Mouse (Mus musculus) limb, embryonic 12.5 days (tissue): Measurements from ENCODE around the gene Tnni2. TPM values are rescaled to one million over a fixed set of nuclear protein-coding genes. Genes with fewer than 3 reads are reported as not detected.

Source experiments
- ATAC-seq: fragments of 200-750 bp; cut with Nextera tagmentation; 2 replicates; pipeline ENCODE4 v1.8.0; 2017; ENCODE audit warnings: low read depth, moderate TSS enrichment; ENCODE audit not compliant: insufficient number of reproducible peaks, insufficient read depth, low FRiP score, low TSS enrichment
- H3K27ac ChIP-seq: fragments of 300-500 bp; sonication (generic); 2 replicates; pipeline ENCODE4 v1.5.1; 2016; ENCODE audit warnings: mild to moderate bottlenecking, moderate library complexity
- H3K27me3 ChIP-seq: fragments of 300-500 bp; sonication (generic); 2 replicates; pipeline ENCODE4 v1.6.1; 2016; ENCODE audit warnings: mild to moderate bottlenecking, moderate library complexity
- H3K36me3 ChIP-seq: fragments of 300-500 bp; sonication (generic); 2 replicates; pipeline ENCODE4 v1.6.1; 2016; ENCODE audit warnings: mild to moderate bottlenecking, moderate library complexity
- H3K4me1 ChIP-seq: fragments of 300-500 bp; sonication (generic); replicated peaks from 2 replicates; pipeline ENCODE4 v1.6.1; 2016
- H3K4me2 ChIP-seq: fragments of 300-500 bp; sonication (generic); 2 replicates; pipeline ENCODE4 v1.6.1; 2016; ENCODE audit warnings: mild to moderate bottlenecking, moderate library complexity
- H3K4me3 ChIP-seq: fragments of 300-500 bp; sonication (generic); replicated peaks from 2 replicates; pipeline ENCODE4 v1.5.1; 2016; ENCODE audit warnings: mild to moderate bottlenecking
- H3K9ac ChIP-seq: fragments of 300-500 bp; sonication (generic); replicated peaks from 2 replicates; pipeline ENCODE4 v1.6.1; 2016; ENCODE audit warnings: mild to moderate bottlenecking, moderate library complexity
- H3K9me3 ChIP-seq: fragments of 300-500 bp; sonication (generic); 2 replicates; pipeline ENCODE4 v1.6.1; 2016; ENCODE audit warnings: mild to moderate bottlenecking, moderate library complexity
- WGBS: fragments of 180-500 bp; shearing (Covaris S2); methylation state at CpG from one replicate; pipeline ENCODE4 v1.1.7; 2016; 5-methylcytosine and 5-hydroxymethylcytosine counted together
- polyA plus RNA-seq: library from polyadenylated mRNA; unstranded; fragments of >200 nt; fragmentation: Nextera tagmentation; extraction: Ambion mirVana; gene quantifications from 2 replicates; pipeline ENCODE4 v1.2.1, GENCODE M21; 2016

The Tnni2 gene
- polyA plus RNA-seq, 1 experiment from 2014 or later = 14.4 TPM

DNA sequence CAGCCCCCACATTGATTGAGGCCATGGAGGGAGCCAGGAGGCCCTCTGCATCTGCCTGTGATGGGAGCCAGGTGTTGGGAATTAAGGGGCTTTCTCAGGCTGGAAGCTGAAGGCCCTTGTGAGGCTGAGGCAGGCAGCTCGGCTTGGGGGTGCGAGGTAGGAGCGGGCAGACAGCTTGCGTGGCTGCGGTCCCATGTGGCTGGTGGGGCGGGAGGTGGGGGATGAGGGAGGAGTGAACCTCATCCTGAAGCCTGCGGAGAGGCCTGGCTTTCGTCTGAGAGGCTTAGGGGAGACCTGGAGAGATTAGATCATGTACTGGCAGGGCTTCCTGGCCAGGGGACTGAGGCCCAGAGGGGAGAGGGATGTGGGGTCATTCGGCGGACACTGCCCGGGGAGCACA is 41.5 kb downstream of the Tnni2 start:
- 24% methylated on average over 11 of the region's 11 CpGs for WGBS
- 0 out of 2 replicates have a peak overlapping the region, but pooled peaks have one; percentile 54 for H3K4me2 ChIP-seq

DNA sequence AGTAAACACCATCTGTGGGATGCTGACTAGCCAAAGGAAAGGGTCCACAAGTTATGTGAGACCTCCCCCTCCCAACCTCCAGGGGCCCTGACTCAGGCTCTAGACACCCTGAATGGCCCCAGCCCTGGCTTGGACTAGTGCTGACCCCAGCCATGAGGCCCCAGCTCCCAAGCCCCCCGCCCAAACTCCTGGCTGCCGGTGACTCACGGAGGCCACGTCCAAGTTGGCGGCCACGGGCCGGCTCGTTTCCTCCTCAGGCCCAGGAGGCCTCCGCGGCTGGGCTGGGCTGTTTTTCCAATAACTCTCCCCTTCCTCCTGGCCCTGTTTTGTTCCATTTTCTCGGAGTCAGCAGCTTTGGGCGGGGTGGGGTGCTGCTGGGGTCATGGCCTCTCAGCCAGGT is 43.2 kb downstream of the Tnni2 start:
- ATAC-seq = no peak
- peak overlapping the region; percentile 98 for H3K27ac ChIP-seq
- no peaks in the 10 kb centered on the region for H3K9me3 ChIP-seq
- WGBS = 72% methylated on average over 12 of the region's 12 CpGs
- peaks cover 13% of the 10 kb centered on the region for H3K36me3 ChIP-seq
- no peak overlapping the region for H3K4me2 ChIP-seq
- peaks cover 90% of the 10 kb centered on the region for H3K4me1 ChIP-seq
- H3K4me3 ChIP-seq = no peak overlapping the region
- 0 out of 2 replicates have a peak overlapping the region, but pooled peaks have one; percentile 12 for H3K9ac ChIP-seq
- H3K27me3 ChIP-seq = no peaks in the 10 kb centered on the region

More for the DNA sequence above, 41.5 kb downstream of the Tnni2 start:
- H3K4me3 ChIP-seq = no peak overlapping the region
- 0 out of 2 replicates have a peak, but pooled peaks have one; percentile 4 for ATAC-seq
- H3K9me3 ChIP-seq = no peaks in the 10 kb centered on the region
- H3K9ac ChIP-seq = no peak overlapping the region; the same call in 1 of the 2 replicates
- peaks cover 84% of the 10 kb centered on the region for H3K4me1 ChIP-seq
- peak overlapping the region; percentile 98 for H3K27ac ChIP-seq
- H3K27me3 ChIP-seq = no peaks in the 10 kb centered on the region
- no peaks in the 10 kb centered on the region for H3K36me3 ChIP-seq

DNA sequence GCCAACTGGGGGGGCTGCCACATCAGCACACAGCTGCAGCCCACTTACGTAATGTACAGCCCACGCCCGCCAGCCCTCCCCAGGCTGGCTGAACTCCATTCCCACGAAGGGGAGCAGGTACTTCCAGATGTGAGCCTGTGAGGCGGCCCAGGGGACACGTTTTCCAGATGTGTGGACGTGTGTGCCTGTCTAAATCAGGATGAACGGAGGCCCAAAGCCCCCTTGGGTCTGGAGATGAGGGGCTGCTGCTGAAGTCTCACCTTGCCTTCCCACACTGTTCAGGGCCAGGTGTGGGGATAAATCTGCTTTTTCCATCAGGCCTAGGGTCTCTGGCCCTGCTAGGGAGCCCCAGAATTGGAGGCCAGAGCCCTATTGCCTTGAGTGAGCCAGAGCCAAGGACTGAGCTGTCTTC is 45.1 kb downstream of the Tnni2 start:
- Histone ChIP-seq H3K4me3 (no peak overlapping the region), H3K36me3 (peaks cover 33% of the 10 kb centered on the region), H3K9ac (no peak overlapping the region), H3K4me2 (peak overlapping the region; percentile 2; the same call in 1 of the 2 replicates), H3K4me1 (peaks cover 73% of the 10 kb centered on the region), H3K27me3 (no peaks in the 10 kb centered on the region), H3K9me3 (no peaks in the 10 kb centered on the region), H3K27ac (peak overlapping the region; percentile 93)
- WGBS = 28% methylated on average over 8 of the region's 8 CpGs
- ATAC-seq = peak; percentile 51

DNA sequence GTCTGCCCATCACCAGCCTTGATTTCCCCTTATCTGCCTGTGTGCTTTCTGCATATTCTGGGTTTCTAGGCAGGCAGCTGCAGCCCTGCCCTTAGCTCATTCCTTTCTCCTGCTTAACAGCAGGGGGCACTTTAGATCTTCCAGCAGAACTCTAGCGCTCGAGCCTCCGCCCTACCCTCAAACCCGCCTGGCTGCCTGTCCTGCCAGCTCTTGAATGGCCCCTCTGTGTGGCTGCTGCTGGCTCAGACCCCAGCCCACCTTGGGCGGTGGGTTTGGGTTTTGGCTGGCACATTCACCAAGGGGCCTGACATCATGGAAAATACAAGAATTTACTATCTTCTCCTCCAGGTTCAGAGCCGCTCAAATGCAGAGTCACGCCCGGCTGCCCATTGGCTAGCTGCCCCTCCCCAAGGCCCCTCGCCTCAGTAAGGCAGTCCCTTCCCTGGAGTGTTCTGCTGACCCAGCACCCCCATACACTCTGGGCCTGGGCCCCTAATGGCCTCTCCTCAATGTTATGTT is 45.8 kb downstream of the Tnni2 start:
- 0 out of 2 replicates have a peak overlapping the region, but pooled peaks have one; percentile 0 for H3K4me2 ChIP-seq
- no peak overlapping the region for H3K4me3 ChIP-seq
- H3K27ac ChIP-seq = peak overlapping the region; percentile 93
- no peaks in the 10 kb centered on the region for H3K27me3 ChIP-seq
- peak; percentile 57 for ATAC-seq
- H3K36me3 ChIP-seq = peaks cover 39% of the 10 kb centered on the region
- no peaks in the 10 kb centered on the region for H3K9me3 ChIP-seq
- peaks cover 66% of the 10 kb centered on the region for H3K4me1 ChIP-seq
- no peak overlapping the region for H3K9ac ChIP-seq
- WGBS = 23% methylated on average over 9 of the region's 9 CpGs

GRCm38 (mm10) chr7:142488053-142488452 is 46.4 kb downstream of the Tnni2 start:
- no peak overlapping the region for H3K9ac ChIP-seq
- ATAC-seq = no peak
- WGBS = 76% methylated on average over 3 of the region's 3 CpGs
- H3K4me2 ChIP-seq = 0 out of 2 replicates have a peak overlapping the region, but pooled peaks have one; percentile 0
- no peak overlapping the region for H3K4me3 ChIP-seq
- no peaks in the 10 kb centered on the region for H3K27me3 ChIP-seq
- no peaks in the 10 kb centered on the region for H3K9me3 ChIP-seq
- H3K4me1 ChIP-seq = peaks cover 63% of the 10 kb centered on the region
- H3K36me3 ChIP-seq = peaks cover 39% of the 10 kb centered on the region
- H3K27ac ChIP-seq = peak overlapping the region; percentile 93

DNA sequence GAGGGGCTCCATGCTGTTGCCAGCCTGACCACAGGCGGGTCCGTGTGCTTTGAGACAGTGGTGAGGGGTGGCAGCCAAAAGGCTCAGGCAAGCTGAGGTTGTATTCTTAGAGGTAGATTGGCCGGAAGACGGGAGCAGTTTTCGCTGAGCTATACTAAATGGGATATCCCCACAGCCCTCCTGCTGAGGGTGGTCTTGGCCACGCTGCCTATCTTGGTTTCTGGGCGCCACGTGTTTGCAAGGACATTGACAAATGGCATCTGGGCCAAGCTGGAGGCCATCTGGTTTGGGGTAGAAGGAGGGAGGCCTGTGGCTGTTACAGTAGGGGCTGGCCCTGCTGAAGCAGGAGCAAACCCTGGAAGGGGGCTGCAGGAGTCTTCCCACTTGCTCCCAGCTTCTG is 51.9 kb downstream of the Tnni2 start:
- no peak overlapping the region for H3K9ac ChIP-seq
- no peak for ATAC-seq
- H3K4me3 ChIP-seq = no peak overlapping the region
- H3K9me3 ChIP-seq = no peaks in the 10 kb centered on the region
- no peaks in the 10 kb centered on the region for H3K27me3 ChIP-seq
- peak overlapping the region; percentile 77 for H3K27ac ChIP-seq
- H3K36me3 ChIP-seq = peaks cover 37% of the 10 kb centered on the region
- H3K4me2 ChIP-seq = no peak overlapping the region
- WGBS = 41% methylated on average over 8 of the region's 8 CpGs
- peaks cover 19% of the 10 kb centered on the region for H3K4me1 ChIP-seq

Other genes starting within 250 kb of the Tnni2 start
- gene Krtap5-3, start 240.4 kb upstream of the Tnni2 start, polyA plus RNA-seq = not detected in 2 replicates
- not detected in 2 replicates for gene Gm7579, start 229.9 kb upstream of the Tnni2 start, polyA plus RNA-seq
- not detected in 2 replicates for gene Krtap5-5, start 211.8 kb upstream of the Tnni2 start, polyA plus RNA-seq
- gene Gm40460, start 200.7 kb upstream of the Tnni2 start, polyA plus RNA-seq = not detected in 2 replicates
- not detected in 2 replicates for gene Gm2431, start 183.5 kb upstream of the Tnni2 start, polyA plus RNA-seq
- gene Gm4559, start 167.4 kb upstream of the Tnni2 start, polyA plus RNA-seq = not detected in 2 replicates
- gene Krtap5-1, start 144.7 kb upstream of the Tnni2 start, polyA plus RNA-seq = not detected in 2 replicates
- not detected in 2 replicates for gene Krtap5-4, start 138.3 kb upstream of the Tnni2 start, polyA plus RNA-seq
- gene Ifitm10, start 68.1 kb upstream of the Tnni2 start, polyA plus RNA-seq = 0.27 and 0.33 TPM in 2 replicates
- 0.63 and 3.4 TPM in 2 replicates for gene Gm49369, start 59.1 kb upstream of the Tnni2 start, polyA plus RNA-seq
- 135 and 145 TPM in 2 replicates for gene Ctsd, start 53.8 kb upstream of the Tnni2 start, polyA plus RNA-seq
- 0.60 TPM in 1 of 2 replicates, not detected in the other for gene Syt8, start 7.0 kb upstream of the Tnni2 start, polyA plus RNA-seq
- gene Lsp1, start 19.0 kb downstream of the Tnni2 start, polyA plus RNA-seq = 30.2 and 30.3 TPM in 2 replicates
- gene Tnnt3, start 57.0 kb downstream of the Tnni2 start, polyA plus RNA-seq = 14.3 and 17.3 TPM in 2 replicates
- gene Mrpl23, start 90.9 kb downstream of the Tnni2 start, polyA plus RNA-seq = 29.4 and 33.3 TPM in 2 replicates
- gene Igf2, start 225.0 kb downstream of the Tnni2 start, polyA plus RNA-seq = 815 and 938 TPM in 2 replicates
- not detected in 2 replicates for gene Gm49394, start 228.1 kb downstream of the Tnni2 start, polyA plus RNA-seq